Mouse (Mus musculus) common myeloid progenitor, adult 5-6 weeks (primary cell): Measurements from ENCODE around the gene Tm4sf20. TPM values are rescaled to one million over a fixed set of nuclear protein-coding genes. Genes with fewer than 3 reads are reported as not detected.

Source experiments
- ATAC-seq: replicated peaks from 2 replicates; pipeline ENCODE4 v1.8.0; 2016; ENCODE audit warnings: low read depth, mild to moderate bottlenecking, moderate TSS enrichment, inconsistent platforms; ENCODE audit not compliant: poor library complexity, severe bottlenecking
- total RNA-seq: library from RNA; stranded (forward); fragments of 200-1000, 187-1606 nt; gene quantifications from 2 replicates; pipeline ENCODE4 v1.2.3, GENCODE M21; 2017

The Tm4sf20 gene
- total RNA-seq, 1 experiment from 2014 or later = not detected

GRCm38 (mm10) chr1:82724339-82725025 lies 43.8 kb downstream of the Tm4sf20 start, which contains the start of gene Mff:
TSS of gene Mff (plus strand) at chr1:82724890.
- peak; percentile 97 for ATAC-seq

GRCm38 (mm10) chr1:82717816-82718512 lies 50.3 kb downstream of the Tm4sf20 start:
- ATAC-seq = no peak

Other genes starting within 250 kb of the Tm4sf20 start
- 0.14 TPM in 1 of 2 replicates, not detected in the other for gene Col4a4, start 181.6 kb downstream of the Tm4sf20 start, total RNA-seq
- not detected in 2 replicates for gene Col4a3, start 181.5 kb downstream of the Tm4sf20 start, total RNA-seq
- gene Mff, start 43.6 kb downstream of the Tm4sf20 start, total RNA-seq = 49.9 and 59.7 TPM in 2 replicates
- not detected in 2 replicates for gene Gm47791, start 2.8 kb upstream of the Tm4sf20 start, total RNA-seq
- gene Agfg1, start 71.0 kb upstream of the Tm4sf20 start, total RNA-seq = 32.1 and 33.8 TPM in 2 replicates
- not detected in 2 replicates for gene A030005L19Rik, start 144.9 kb upstream of the Tm4sf20 start, total RNA-seq
- not detected in 2 replicates for gene A030014E15Rik, start 156.5 kb upstream of the Tm4sf20 start, total RNA-seq
- gene Gm6217, start 162.9 kb upstream of the Tm4sf20 start, total RNA-seq = not detected in 2 replicates
- gene A030003K21Rik, start 174.9 kb upstream of the Tm4sf20 start, total RNA-seq = not detected in 2 replicates
- not detected in 2 replicates for gene Gm7544, start 187.6 kb upstream of the Tm4sf20 start, total RNA-seq
- gene Gm47955, start 191.8 kb upstream of the Tm4sf20 start, total RNA-seq = not detected in 2 replicates
- not detected in 2 replicates for gene Gm47959, start 232.1 kb upstream of the Tm4sf20 start, total RNA-seq